Mouse (Mus musculus) CD4-positive, CD25-positive, alpha-beta regulatory T cell, adult 2 months (primary cell): ENCODE data around the gene Olfr1410.

ENCODE experiments used
- DNase-seq: peaks from one replicate; pipeline ENCODE4 v3.0.0-alpha.2; 2012; ENCODE audit warnings: low read depth, low spot score

Gene Olfr1410

GRCm38 (mm10) chr1:92640393-92640792, 34.8 kb downstream of the Olfr1410 start:
- DNase-seq, result peak; percentile 32

GRCm38 (mm10) chr1:92641514-92642272, 36.1 kb downstream of the Olfr1410 start, which contains the start of gene Cops9:
TSS of gene Cops9 (minus strand) at chr1:92641985.
- DNase-seq, result peak; percentile 93

- no peak for DNase-seq
Observed at GRCm38 (mm10) chr1:92643691-92644090, 38.1 kb downstream of the Olfr1410 start.

- no peak for DNase-seq
Observed at GRCm38 (mm10) chr1:92644916-92645315, 39.3 kb downstream of the Olfr1410 start.

- DNase-seq, result no peak
Observed at GRCm38 (mm10) chr1:92646111-92646510, 40.5 kb downstream of the Olfr1410 start.

- no peak for DNase-seq
Observed at GRCm38 (mm10) chr1:92646601-92647000, 41.0 kb downstream of the Olfr1410 start.

- no peak for DNase-seq
Observed at GRCm38 (mm10) chr1:92647026-92647425, 41.4 kb downstream of the Olfr1410 start.

GRCm38 (mm10) chr1:92647752-92648151, 42.2 kb downstream of the Olfr1410 start:
- peak; percentile 80 for DNase-seq

GRCm38 (mm10) chr1:92648197-92648596, 42.6 kb downstream of the Olfr1410 start:
- DNase-seq, result peak; percentile 49

GRCm38 (mm10) chr1:92648673-92649072, 43.1 kb downstream of the Olfr1410 start, which contains the start of gene Otos:
TSS of gene Otos (minus strand) at chr1:92648841.
- peak; percentile 82 for DNase-seq

- DNase-seq, result no peak
Observed at GRCm38 (mm10) chr1:92651467-92651866, 45.9 kb downstream of the Olfr1410 start.

GRCm38 (mm10) chr1:92653179-92653578, 47.6 kb downstream of the Olfr1410 start:
- no peak for DNase-seq

GRCm38 (mm10) chr1:92654676-92655075, 49.1 kb downstream of the Olfr1410 start:
- DNase-seq, result no peak

- no peak for DNase-seq
Observed at GRCm38 (mm10) chr1:92657025-92657820, 51.6 kb downstream of the Olfr1410 start.

- DNase-seq, result no peak
Observed at GRCm38 (mm10) chr1:92659392-92659791, 53.8 kb downstream of the Olfr1410 start.
